Mouse (Mus musculus) forebrain, embryonic 10.5 days (tissue): ENCODE measurements around the gene Gm37419. TPM values are rescaled to one million over a fixed set of nuclear protein-coding genes. Genes with fewer than 3 reads are reported as not detected.
A peak's percentile ranks its signal among the peaks of the same experiment; 100 is the strongest.

Source experiments
- DNase-seq: peaks from one replicate; pipeline ENCODE4 v3.0.0-alpha.2; 2017; ENCODE audit warnings: low spot score; ENCODE audit errors: extremely low spot score
- H3K27ac ChIP-seq: fragments of 300-500 bp; sonication (generic); 2 replicates; pipeline ENCODE4 v1.5.1; 2016; ENCODE audit warnings: mild to moderate bottlenecking
- H3K27me3 ChIP-seq: fragments of 300-500 bp; sonication (generic); 2 replicates; pipeline ENCODE4 v1.6.1; 2016; ENCODE audit warnings: mild to moderate bottlenecking; ENCODE audit not compliant: poor library complexity, severe bottlenecking
- H3K36me3 ChIP-seq: fragments of 300-500 bp; sonication (generic); replicated peaks from 2 replicates; pipeline ENCODE4 v1.6.1; 2016; ENCODE audit warnings: mild to moderate bottlenecking, moderate library complexity
- H3K4me1 ChIP-seq: fragments of 300-500 bp; sonication (generic); 2 replicates; pipeline ENCODE4 v1.6.1; 2016
- H3K4me3 ChIP-seq: fragments of 300-500 bp; sonication (generic); 2 replicates; pipeline ENCODE4 v1.5.1; 2016; ENCODE audit warnings: mild to moderate bottlenecking, moderate library complexity
- H3K9me3 ChIP-seq: fragments of 300-500 bp; sonication (generic); 2 replicates; pipeline ENCODE4 v1.6.1; 2016; ENCODE audit warnings: mild to moderate bottlenecking, moderate library complexity
- WGBS: fragments of 180-500 bp; shearing (Covaris S2); methylation state at CpG from one replicate; pipeline ENCODE4 v1.1.7; 2016; 5-methylcytosine and 5-hydroxymethylcytosine counted together
- polyA plus RNA-seq: library from polyadenylated mRNA; unstranded; fragments of >200 nt; fragmentation: Nextera tagmentation; extraction: Ambion mirVana; gene quantifications from 2 replicates; pipeline ENCODE4 v1.2.1, GENCODE M21; 2016

Gm37419 gene
- polyA plus RNA-seq, 1 experiment from 2014 or later: not detected

DNA sequence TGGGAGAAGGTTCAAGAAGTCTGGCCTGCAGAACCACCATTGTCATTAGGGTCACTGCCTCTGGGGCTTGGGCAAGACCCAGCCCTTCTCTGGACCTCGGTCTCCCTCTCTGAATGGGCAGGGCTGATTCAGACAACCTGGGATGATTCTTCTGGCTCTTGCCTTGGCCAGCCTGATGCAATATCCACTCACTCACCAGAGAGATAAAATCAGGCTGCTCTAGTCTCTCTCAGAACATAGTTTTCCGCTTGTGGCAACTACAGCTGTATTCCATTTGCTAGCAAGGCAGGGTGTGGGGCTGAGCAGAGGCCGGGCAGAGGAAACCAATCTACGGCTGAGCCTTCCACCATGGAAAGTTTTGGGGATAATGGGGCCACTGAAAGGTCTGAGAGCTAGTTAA, 19.4 kb upstream of the Gm37419 start:
- 75% methylated on average over 4 of the region's 4 CpGs for WGBS
- no peak for DNase-seq
- H3K4me3 ChIP-seq: no peak overlapping the region
- H3K27ac ChIP-seq: no peak overlapping the region
- no peaks in the 10 kb centered on the region for H3K36me3 ChIP-seq
- H3K27me3 ChIP-seq: no peaks in the 10 kb centered on the region
- H3K9me3 ChIP-seq: no peaks in the 10 kb centered on the region; the same call in 1 of the 2 replicates
- peaks cover 14% of the 10 kb centered on the region for H3K4me1 ChIP-seq

DNA sequence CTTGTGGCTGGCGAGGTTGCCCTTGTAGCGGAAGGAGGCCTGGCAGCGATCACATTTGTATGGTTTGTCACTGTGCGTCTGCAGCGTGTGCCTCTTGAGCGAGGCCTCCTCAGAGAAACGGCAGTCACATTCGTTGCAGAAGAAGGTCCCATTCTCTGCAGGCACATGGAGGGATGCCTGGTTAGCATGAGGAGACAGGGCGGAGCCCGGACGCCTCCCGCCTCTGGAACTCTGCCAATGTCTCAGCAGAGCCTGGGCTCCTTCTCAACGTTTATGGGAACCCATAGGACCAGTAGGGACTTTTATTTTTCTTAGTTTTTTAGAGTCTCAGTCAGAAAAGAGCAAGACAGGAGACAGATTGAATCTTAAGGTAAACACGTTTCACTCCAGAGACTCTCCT, 18.4 kb upstream of the Gm37419 start:
- no peak for DNase-seq
- Histone ChIP-seq H3K36me3 (no peaks in the 10 kb centered on the region), H3K4me3 (no peak overlapping the region), H3K27ac (no peak overlapping the region), H3K4me1 (peaks cover 5% of the 10 kb centered on the region; the same call in 1 of the 2 replicates), H3K9me3 (no peaks in the 10 kb centered on the region; the same call in 1 of the 2 replicates), H3K27me3 (no peaks in the 10 kb centered on the region)
- 89% methylated on average over 14 of the region's 14 CpGs for WGBS

- Histone ChIP-seq H3K27ac (no peak overlapping the region), H3K36me3 (no peaks in the 10 kb centered on the region), H3K4me3 (no peak overlapping the region), H3K27me3 (peaks cover under 1% of the 10 kb centered on the region; the same call in 1 of the 2 replicates), H3K4me1 (peaks cover 5% of the 10 kb centered on the region; the same call in 1 of the 2 replicates), H3K9me3 (no peaks in the 10 kb centered on the region; the same call in 1 of the 2 replicates)
- DNase-seq: no peak
- WGBS: 85% methylated on average over 20 of the region's 20 CpGs
These were observed 16.0 kb upstream of the Gm37419 start for GRCm38 (mm10) chr16:23972126-23972740.

- H3K4me1 ChIP-seq: peaks cover 5% of the 10 kb centered on the region; the same call in 1 of the 2 replicates
- no peaks in the 10 kb centered on the region; the same call in 1 of the 2 replicates for H3K9me3 ChIP-seq
- H3K36me3 ChIP-seq: no peaks in the 10 kb centered on the region
- no peak overlapping the region for H3K4me3 ChIP-seq
- H3K27ac ChIP-seq: no peak overlapping the region
- no peak for DNase-seq
- WGBS: 80% methylated on average over 11 of the region's 11 CpGs
- H3K27me3 ChIP-seq: peaks cover 6% of the 10 kb centered on the region
These were observed 15.4 kb upstream of the Gm37419 start for GRCm38 (mm10) chr16:23972901-23973300.

DNA sequence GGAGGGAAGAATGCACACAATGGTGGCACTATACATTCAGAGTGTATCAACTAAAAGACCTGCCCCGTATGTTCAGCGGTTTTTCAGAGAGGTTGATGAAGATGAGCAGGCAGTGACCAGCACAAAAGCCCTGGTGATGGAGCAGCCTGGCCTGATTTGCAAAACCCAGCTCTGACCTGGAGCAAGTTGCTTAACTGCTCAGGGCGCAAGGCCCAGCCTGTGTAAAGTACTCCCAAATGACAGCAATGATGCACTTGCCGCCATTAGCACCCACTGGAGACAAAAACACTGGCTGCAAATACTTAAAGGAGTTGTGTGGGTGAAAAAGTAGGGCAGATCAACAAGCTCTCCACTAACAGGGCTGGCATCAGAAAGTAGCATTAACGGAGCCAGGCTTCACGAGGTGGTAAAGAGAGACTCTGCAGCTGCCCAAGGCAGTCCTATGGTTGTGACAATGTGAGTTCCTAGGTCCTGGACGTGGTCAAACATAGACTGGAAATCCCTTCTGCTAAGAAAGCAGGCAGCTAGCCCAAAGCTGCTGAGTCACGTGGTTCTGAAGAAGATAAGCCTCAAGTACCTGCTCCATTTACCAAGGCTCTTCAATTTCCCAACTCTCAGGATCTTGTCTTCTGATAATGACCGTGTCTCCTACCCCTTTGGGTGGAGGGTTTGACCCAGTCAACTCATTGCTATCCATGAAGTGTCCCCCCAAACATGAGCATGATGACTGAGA, 14.5 kb upstream of the Gm37419 start:
- no peak for DNase-seq
- Histone ChIP-seq H3K9me3 (no peaks in the 10 kb centered on the region), H3K4me1 (peaks cover 5% of the 10 kb centered on the region; the same call in 1 of the 2 replicates), H3K27me3 (peaks cover 13% of the 10 kb centered on the region), H3K36me3 (no peaks in the 10 kb centered on the region), H3K4me3 (no peak overlapping the region), H3K27ac (no peak overlapping the region)
- WGBS: 92% methylated on average over 9 of the region's 9 CpGs

GRCm38 (mm10) chr16:23976196-23976595, 12.1 kb upstream of the Gm37419 start:
- H3K27me3 ChIP-seq: peaks cover 37% of the 10 kb centered on the region
- peaks cover 16% of the 10 kb centered on the region for H3K4me1 ChIP-seq
- 93% methylated on average over 2 of the region's 2 CpGs for WGBS
- DNase-seq: no peak
- no peak overlapping the region for H3K4me3 ChIP-seq
- no peaks in the 10 kb centered on the region for H3K9me3 ChIP-seq
- H3K27ac ChIP-seq: no peak overlapping the region
- H3K36me3 ChIP-seq: no peaks in the 10 kb centered on the region

- H3K4me3 ChIP-seq: no peak overlapping the region
- 88% methylated on average over 3 of the region's 3 CpGs for WGBS
- peaks cover 51% of the 10 kb centered on the region for H3K27me3 ChIP-seq
- H3K9me3 ChIP-seq: no peaks in the 10 kb centered on the region
- H3K36me3 ChIP-seq: no peaks in the 10 kb centered on the region
- peaks cover 30% of the 10 kb centered on the region for H3K4me1 ChIP-seq
- H3K27ac ChIP-seq: no peak overlapping the region
- no peak for DNase-seq
These were observed 10.6 kb upstream of the Gm37419 start for GRCm38 (mm10) chr16:23977732-23978131.

DNA sequence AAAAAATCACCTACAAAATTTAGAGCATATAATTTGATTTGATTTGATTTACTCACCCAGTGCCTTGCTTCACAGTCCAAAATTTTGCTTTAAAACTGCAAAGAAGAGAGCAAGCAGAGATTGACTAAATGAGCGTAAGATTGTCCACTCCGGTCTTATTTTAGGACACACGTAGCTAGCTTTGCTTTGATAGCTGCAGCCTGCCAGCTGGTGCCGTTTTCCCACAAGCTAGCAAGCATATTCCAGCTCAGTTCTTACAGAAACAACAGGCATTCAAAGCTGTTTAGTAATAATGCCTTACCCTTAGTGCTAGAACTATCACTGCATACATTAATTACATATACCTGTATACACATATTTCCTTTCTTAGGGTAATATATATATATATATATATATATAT, 9.8 kb upstream of the Gm37419 start:
- H3K27ac ChIP-seq: no peak overlapping the region
- no peak for DNase-seq
- no peaks in the 10 kb centered on the region for H3K36me3 ChIP-seq
- 89% methylated on average over 4 of the region's 4 CpGs for WGBS
- peaks cover 59% of the 10 kb centered on the region for H3K27me3 ChIP-seq
- no peak overlapping the region for H3K4me3 ChIP-seq
- peaks cover 34% of the 10 kb centered on the region for H3K4me1 ChIP-seq
- no peaks in the 10 kb centered on the region for H3K9me3 ChIP-seq

GRCm38 (mm10) chr16:23979446-23979845, 8.8 kb upstream of the Gm37419 start:
- peaks cover 68% of the 10 kb centered on the region for H3K27me3 ChIP-seq

GRCm38 (mm10) chr16:23980201-23980870, 7.9 kb upstream of the Gm37419 start:
- H3K4me3 ChIP-seq: peak overlapping the region; percentile 53
- no peak overlapping the region for H3K27ac ChIP-seq
- no peaks in the 10 kb centered on the region for H3K9me3 ChIP-seq
- H3K4me1 ChIP-seq: peaks cover 52% of the 10 kb centered on the region
- peaks cover 77% of the 10 kb centered on the region for H3K27me3 ChIP-seq
- no peaks in the 10 kb centered on the region for H3K36me3 ChIP-seq
- no peak for DNase-seq
- WGBS: 3% methylated on average over 11 of the region's 11 CpGs

More at GRCm38 (mm10) chr16:23979446-23979845, 8.8 kb upstream of the Gm37419 start:
- Histone ChIP-seq H3K4me1 (peaks cover 43% of the 10 kb centered on the region), H3K4me3 (no peak overlapping the region), H3K36me3 (no peaks in the 10 kb centered on the region), H3K27ac (no peak overlapping the region), H3K9me3 (no peaks in the 10 kb centered on the region)
- WGBS: 80% methylated on average over 9 of the region's 9 CpGs
- no peak for DNase-seq

DNA sequence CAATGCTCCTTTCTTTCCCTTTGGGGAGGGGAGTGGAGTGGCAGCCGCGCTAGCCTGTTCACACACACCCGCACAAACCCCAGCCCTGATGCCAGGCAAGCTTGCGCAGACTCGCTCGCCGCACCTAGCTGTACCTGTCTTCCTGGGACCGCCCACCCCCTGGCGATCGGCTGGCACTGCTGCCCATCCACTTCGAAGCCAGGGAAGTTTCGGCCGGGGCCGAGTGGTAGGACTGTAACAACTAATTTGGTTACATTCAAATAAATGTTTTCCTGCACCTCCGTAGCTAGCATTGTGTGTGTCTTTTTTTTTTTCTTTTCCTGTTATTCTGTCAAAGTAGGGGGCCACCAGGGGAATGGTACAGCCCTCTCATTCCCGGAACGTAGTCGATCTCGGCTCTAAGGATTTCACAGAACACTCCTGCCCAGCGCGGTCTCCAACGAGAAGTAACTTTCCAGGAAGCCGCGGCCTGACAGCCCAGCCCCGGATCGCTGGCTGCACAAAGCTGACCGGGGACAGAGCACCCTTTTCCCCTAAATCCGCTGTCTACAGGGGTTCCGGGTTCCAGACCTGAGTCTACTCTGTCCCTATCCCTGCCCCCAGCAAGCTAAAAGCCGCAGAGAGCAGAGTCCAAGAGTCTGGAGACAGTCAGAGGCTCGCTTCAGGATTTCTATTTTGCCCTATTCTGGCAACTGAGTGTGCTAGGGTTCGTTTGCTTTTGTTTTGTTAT, 7.1 kb upstream of the Gm37419 start:
- DNase-seq: peak; percentile 54
- no peak overlapping the region for H3K27ac ChIP-seq
- H3K9me3 ChIP-seq: no peaks in the 10 kb centered on the region
- H3K4me3 ChIP-seq: peak overlapping the region; percentile 53
- peaks cover 86% of the 10 kb centered on the region for H3K27me3 ChIP-seq
- H3K36me3 ChIP-seq: no peaks in the 10 kb centered on the region
- peaks cover 56% of the 10 kb centered on the region for H3K4me1 ChIP-seq
- 1% methylated on average over 32 of the region's 32 CpGs for WGBS
